Mouse (Mus musculus) urinary bladder, adult 18-20 months (tissue): ENCODE results near the gene Herc4.

Experiments used
- DNase-seq, 2 experiments: peaks; one replicate each; pipeline ENCODE4 v3.0.0; 2022; ENCODE audit warnings: low spot score in 2 of 2, mixed read lengths in 2 of 2

Gene Herc4

GRCm38 (mm10) chr10:63248421-63248820 lies 4.8 kb downstream of the Herc4 start:
- DNase-seq = no peak

- DNase-seq = no peak
Observed at GRCm38 (mm10) chr10:63258696-63259095, 15.1 kb downstream of the Herc4 start.

- DNase-seq = no peak
Observed at GRCm38 (mm10) chr10:63259340-63259739, 15.7 kb downstream of the Herc4 start.

GRCm38 (mm10) chr10:63267941-63268340 lies 24.3 kb downstream of the Herc4 start:
- DNase-seq = no peak

GRCm38 (mm10) chr10:63272401-63272800 lies 28.8 kb downstream of the Herc4 start:
- DNase-seq = no peak

GRCm38 (mm10) chr10:63272868-63273267 lies 29.3 kb downstream of the Herc4 start:
- DNase-seq = no peak

GRCm38 (mm10) chr10:63277010-63277409 lies 33.4 kb downstream of the Herc4 start:
- DNase-seq = no peak

GRCm38 (mm10) chr10:63279851-63280250 lies 36.2 kb downstream of the Herc4 start:
- DNase-seq = no peak

GRCm38 (mm10) chr10:63282417-63282816 lies 38.8 kb downstream of the Herc4 start:
- no peak for DNase-seq

- no peak for DNase-seq
Observed at GRCm38 (mm10) chr10:63282846-63283245, 39.2 kb downstream of the Herc4 start.

GRCm38 (mm10) chr10:63302356-63302755 lies 58.7 kb downstream of the Herc4 start:
- no peak for DNase-seq

- peak; percentile 50 to 71 for DNase-seq
Observed at GRCm38 (mm10) chr10:63308582-63309366, 65.2 kb downstream of the Herc4 start.

GRCm38 (mm10) chr10:63313726-63314125 lies 70.1 kb downstream of the Herc4 start:
- DNase-seq = no peak

- DNase-seq = no peak
Observed at GRCm38 (mm10) chr10:63327091-63327490, 83.5 kb downstream of the Herc4 start.

- no peak for DNase-seq
Observed at GRCm38 (mm10) chr10:63336901-63337300, 93.3 kb downstream of the Herc4 start.

GRCm38 (mm10) chr10:63337326-63337725 lies 93.7 kb downstream of the Herc4 start:
- no peak for DNase-seq

- peak; percentile 42 to 45 for DNase-seq
Observed at GRCm38 (mm10) chr10:63337951-63338836, 94.6 kb downstream of the Herc4 start.

- peak; percentile 79 to 90 for DNase-seq
Observed at GRCm38 (mm10) chr10:63338914-63339643, 95.5 kb downstream of the Herc4 start.

GRCm38 (mm10) chr10:63341351-63341750 lies 97.7 kb downstream of the Herc4 start:
- no peak for DNase-seq

- no peak for DNase-seq
Observed at GRCm38 (mm10) chr10:63344751-63345150, 101.1 kb downstream of the Herc4 start.

GRCm38 (mm10) chr10:63348291-63348690 lies 104.7 kb downstream of the Herc4 start:
- DNase-seq = no peak

- DNase-seq = no peak
Observed at GRCm38 (mm10) chr10:63350666-63351065, 107.1 kb downstream of the Herc4 start.
